Mouse (Mus musculus): ENCODE results near the gene Wnt1. TPM values are rescaled to one million over a fixed set of nuclear protein-coding genes. Genes with fewer than 3 reads are reported as not detected.

The Wnt1 gene
- total RNA-seq, 2 experiments from 2014 or later = not detected

- no peak for DNase-seq
- intact Hi-C loops (cut with DNase I) = no loop called here
These were observed 12.5 kb upstream of the Wnt1 start for GRCm38 (mm10) chr15:98777005-98777616.

GRCm38 (mm10) chr15:98777762-98778161 lies 11.9 kb upstream of the Wnt1 start, which contains the start of gene Wnt10b:
TSS of gene Wnt10b (minus strand) at chr15:98778150.
- intact Hi-C loops (cut with DNase I) = no loop called here
- no peak for DNase-seq

GRCm38 (mm10) chr15:98778191-98778770 lies 11.4 kb upstream of the Wnt1 start:
- intact Hi-C loops (cut with DNase I) = no loop called here

GRCm38 (mm10) chr15:98778806-98779205 lies 10.9 kb upstream of the Wnt1 start:
- DNase-seq = no peak
- intact Hi-C loops (cut with DNase I) = no loop called here

More at GRCm38 (mm10) chr15:98778191-98778770, 11.4 kb upstream of the Wnt1 start:
- no peak for DNase-seq

GRCm38 (mm10) chr15:98780075-98780474 lies 9.6 kb upstream of the Wnt1 start:
- DNase-seq = peak in 1 of 2 experiments; percentile 48
- intact Hi-C loops (cut with DNase I) = loop anchor here (10.0 kb wide), 1 partner anchor 75 kb away; the partner anchor contains the start of gene Ccdc65

- peak; percentile 60 to 62 for DNase-seq
- intact Hi-C loops (cut with DNase I) = loop anchor here (10.0 kb wide), 1 partner anchor 76 kb away; the partner anchor contains the start of gene Ccdc65
These were observed 9.1 kb upstream of the Wnt1 start for GRCm38 (mm10) chr15:98780573-98780972.

- DNase-seq = no peak
- intact Hi-C loops (cut with DNase I) = loop anchor here (10.0 kb wide), 1 partner anchor 76 kb away; the partner anchor contains the start of gene Ccdc65
These were observed 8.5 kb upstream of the Wnt1 start for GRCm38 (mm10) chr15:98781166-98781565.

GRCm38 (mm10) chr15:98785744-98786143 lies 3.9 kb upstream of the Wnt1 start:
- intact Hi-C loops (cut with DNase I) = loop anchor here (10.0 kb wide), 1 partner anchor 81 kb away; the partner anchor contains the start of gene Ccdc65
- DNase-seq = no peak

- intact Hi-C loops (cut with DNase I) = loop anchor here (10.0 kb wide), 1 partner anchor 83 kb away; the partner anchor contains the start of gene Ccdc65
- no peak for DNase-seq
These were observed 1.7 kb upstream of the Wnt1 start for GRCm38 (mm10) chr15:98787930-98788329.

GRCm38 (mm10) chr15:98788972-98789660 lies 541 bp upstream of the Wnt1 start:
- no peak for DNase-seq
- intact Hi-C loops (cut with DNase I) = loop anchor here (10.0 kb wide), 1 partner anchor 84 kb away; the partner anchor contains the start of gene Ccdc65

- no peak for DNase-seq
- intact Hi-C loops (cut with DNase I) = loop anchor here (5.0 kb wide), 1 partner anchor 63 kb away; the partner anchor contains the start of gene Fkbp11
These were observed 1.1 kb downstream of the Wnt1 start for GRCm38 (mm10) chr15:98790761-98791160.

- DNase-seq = no peak
- intact Hi-C loops (cut with DNase I) = loop anchor here (5.0 kb wide), 1 partner anchor 64 kb away; the partner anchor contains the start of gene Fkbp11
These were observed 1.6 kb downstream of the Wnt1 start for GRCm38 (mm10) chr15:98791221-98791620.

GRCm38 (mm10) chr15:98791771-98792170 lies 2.1 kb downstream of the Wnt1 start:
- intact Hi-C loops (cut with DNase I) = loop anchor here (5.0 kb wide), 1 partner anchor 64 kb away; the partner anchor contains the start of gene Fkbp11
- DNase-seq = no peak

GRCm38 (mm10) chr15:98792233-98793020 lies 2.8 kb downstream of the Wnt1 start:
- intact Hi-C loops (cut with DNase I) = loop anchor here (5.0 kb wide), 1 partner anchor 65 kb away; the partner anchor contains the start of gene Fkbp11

GRCm38 (mm10) chr15:98793141-98793698 lies 3.6 kb downstream of the Wnt1 start:
- intact Hi-C loops (cut with DNase I) = loop anchor here (5.0 kb wide), 1 partner anchor 66 kb away; the partner anchor contains the start of gene Fkbp11
- no peak for DNase-seq

More at GRCm38 (mm10) chr15:98792233-98793020, 2.8 kb downstream of the Wnt1 start:
- no peak for DNase-seq

- DNase-seq = no peak
- intact Hi-C loops (cut with DNase I) = loop anchor here (5.0 kb wide), 1 partner anchor 35 kb away; the partner anchor contains the start of gene Arf3
These were observed 7.3 kb downstream of the Wnt1 start for GRCm38 (mm10) chr15:98796803-98797595.

GRCm38 (mm10) chr15:98797835-98798492 lies 8.3 kb downstream of the Wnt1 start:
- intact Hi-C loops (cut with DNase I) = loop anchor here (5.0 kb wide), 1 partner anchor 36 kb away; the partner anchor contains the start of gene Arf3
- no peak for DNase-seq

GRCm38 (mm10) chr15:98798903-98799302 lies 9.2 kb downstream of the Wnt1 start:
- intact Hi-C loops (cut with DNase I) = loop anchor here (5.0 kb wide), 1 partner anchor 37 kb away; the partner anchor contains the start of gene Arf3
- no peak for DNase-seq

All from heart, postnatal 14 days (tissue).